Mouse (Mus musculus) kidney, postnatal 36 days (tissue): Measurements from ENCODE around the gene Vma21.
A peak's percentile ranks its signal among the peaks of the same experiment; 100 is the strongest.

Experiments used
- DNase-seq, 2 experiments: peaks; one replicate each; pipeline ENCODE4 v3.0.0; 2021 to 2022; ENCODE audit warnings: mixed read lengths in 2 of 2

Vma21 gene

GRCm38 (mm10) chrX:71815631-71816345 is at the start of gene Vma21:
Gene Vma21, plus strand, starts transcription at chrX:71815924.
- peak; percentile 0 to 9 for DNase-seq

- no peak for DNase-seq
These were observed 47.8 kb upstream of the Vma21 start for GRCm38 (mm10) chrX:71767909-71768308.

GRCm38 (mm10) chrX:71791106-71791505 is 24.6 kb upstream of the Vma21 start:
- DNase-seq = peak in 1 of 2 experiments; percentile 1

- DNase-seq = no peak
These were observed 18.0 kb upstream of the Vma21 start for GRCm38 (mm10) chrX:71797766-71798165.

- DNase-seq = peak in 1 of 2 experiments; percentile 24
These were observed 16.8 kb upstream of the Vma21 start for GRCm38 (mm10) chrX:71798883-71799282.

GRCm38 (mm10) chrX:71811966-71812835 is 3.5 kb upstream of the Vma21 start:
- DNase-seq = no peak

- peak; percentile 86 to 90 for DNase-seq
These were observed 705 bp downstream of the Vma21 start for GRCm38 (mm10) chrX:71816401-71816857.

GRCm38 (mm10) chrX:71816931-71817361 is 1.2 kb downstream of the Vma21 start:
- peak in 1 of 2 experiments; percentile 0 for DNase-seq

- DNase-seq = no peak
These were observed 23.2 kb downstream of the Vma21 start for GRCm38 (mm10) chrX:71838911-71839310.

GRCm38 (mm10) chrX:71846696-71847095 is 31.0 kb downstream of the Vma21 start:
- no peak for DNase-seq

GRCm38 (mm10) chrX:71853798-71854197 is 38.1 kb downstream of the Vma21 start:
- DNase-seq = no peak
